In the genomic region with DNA sequence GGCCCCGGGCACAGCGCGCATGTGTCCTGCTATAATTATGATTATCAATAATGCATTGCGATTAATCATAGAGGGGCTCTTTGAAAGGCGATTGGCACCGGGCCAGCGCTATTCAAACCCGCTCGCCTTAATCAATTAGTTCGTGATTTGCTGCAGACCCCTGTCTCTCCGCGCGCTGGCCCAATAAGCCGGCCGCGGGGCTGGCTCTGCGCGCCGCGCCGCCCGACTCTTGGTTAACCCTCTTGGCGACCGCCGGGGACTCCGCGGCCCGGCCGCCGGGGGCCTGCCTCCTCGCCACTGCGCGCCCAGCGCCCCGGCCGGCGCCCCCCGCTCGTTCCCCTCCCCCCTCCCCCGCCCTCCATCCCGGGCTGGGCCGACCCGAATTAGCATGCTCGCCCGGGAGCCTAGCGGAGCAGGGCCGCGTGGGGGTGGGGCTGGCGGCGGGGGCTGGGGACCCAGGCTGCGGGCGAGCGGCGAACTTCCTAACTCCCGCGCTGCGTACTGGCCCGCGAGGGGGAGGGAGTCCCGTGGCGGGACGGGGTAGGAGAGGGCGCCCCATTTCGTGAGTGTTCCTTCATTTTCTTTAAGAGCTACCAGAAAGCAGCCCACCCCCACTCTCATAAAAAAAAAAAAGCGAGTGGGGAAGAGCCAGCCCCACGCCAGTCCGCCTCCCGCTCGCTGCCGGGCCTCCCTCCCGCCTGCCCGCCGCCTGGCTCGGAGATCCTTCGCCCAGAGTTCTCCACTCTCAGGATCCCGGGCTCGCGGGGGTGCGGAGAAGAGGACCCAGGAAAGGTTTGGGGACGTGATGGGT, we compare ENCODE assay signal across 8 mouse cellular contexts. TPM values are rescaled to one million over a fixed set of nuclear protein-coding genes. Genes with fewer than 3 reads are reported as not detected.
A peak's percentile ranks its signal among the peaks of the same experiment; 100 is the strongest.
DNase-seq lines count a peak whose midpoint lies in the region; ATAC-seq and TF ChIP-seq lines count a peak whose summit lies in the region.

No protein-coding gene starts in this region.

- TF ChIP-seq CTCF in intestine, postnatal 0 days (IDR thresholded peaks at IDR 0.05; ENCODE audit: low read depth) = no peak

- DNase-seq in ES-CJ7 (ENCODE audit: low read depth, low spot score) = peak; percentile 91
- peak; percentile 8 for DNase-seq in cerebellum, adult 9-10 months
- DNase-seq in frontal cortex, adult 2 months (ENCODE audit: extremely low spot score in 1 of 2, low spot score in 1 of 2) = peak; percentile 63 to 75
- peak; percentile 84 for DNase-seq in left cerebral cortex, postnatal 25 days (ENCODE audit: low spot score in 2 of 2)
- DNase-seq in adipocyte (ENCODE audit: low spot score) = no peak

- H3K9me3 ChIP-seq in intestine, postnatal 0 days (ENCODE audit: control insufficient read depth) = no peaks in the 10 kb centered on the region
- H3K9me3 ChIP-seq in neural tube, embryonic 12.5 days = no peaks in the 10 kb centered on the region

- H3K27ac ChIP-seq in intestine, postnatal 0 days (ENCODE audit: low read depth, low read length) = peak overlapping the region; percentile 35; the same call in 1 of the 2 replicates
- H3K27ac ChIP-seq in neural tube, embryonic 12.5 days = peak overlapping the region; percentile 98

- H3K4me1 ChIP-seq in intestine, postnatal 0 days (replicated peaks; ENCODE audit: control insufficient read depth, insufficient read depth, low read length) = 0 out of 2 replicates have a peak, but pooled peaks cover 7% of the 10 kb centered on the region
- H3K4me1 ChIP-seq in neural tube, embryonic 12.5 days = peaks cover 34% of the 10 kb centered on the region

- intact Hi-C loops in left cerebral cortex, postnatal 25 days (cut with DNase I) = loop anchor here (2.0 to 5.0 kb wide), 3 partner anchors 265 to 528 kb away; no protein-coding TSS in a partner anchor

- no peaks in the 10 kb centered on the region for H3K36me3 ChIP-seq in intestine, postnatal 0 days (ENCODE audit: control insufficient read depth, insufficient read depth)
- H3K36me3 ChIP-seq in neural tube, embryonic 12.5 days = no peaks in the 10 kb centered on the region

- peak overlapping the region; percentile 47 for H3K9ac ChIP-seq in intestine, postnatal 0 days (ENCODE audit: low read depth, low read length)
- H3K9ac ChIP-seq in neural tube, embryonic 12.5 days = peak overlapping the region; percentile 98

- H3K4me2 ChIP-seq in intestine, postnatal 0 days (replicated peaks; ENCODE audit: low read depth) = peak overlapping the region; percentile 89
- H3K4me2 ChIP-seq in neural tube, embryonic 12.5 days (replicated peaks) = peak overlapping the region; percentile 81

- under 1% methylated on average over 57 of the region's 80 CpGs for WGBS in intestine, postnatal 0 days
- WGBS in neural tube, embryonic 12.5 days = under 1% methylated on average over 79 of the region's 80 CpGs

- H3K4me3 ChIP-seq in intestine, postnatal 0 days (ENCODE audit: low read depth, low read length) = peak overlapping the region; percentile 56
- peak overlapping the region; percentile 83 for H3K4me3 ChIP-seq in neural tube, embryonic 12.5 days

- peaks cover 95% of the 10 kb centered on the region for H3K27me3 ChIP-seq in intestine, postnatal 0 days (replicated peaks; ENCODE audit: control insufficient read depth, insufficient read depth, low read length)
- 0 out of 2 replicates have a peak, but pooled peaks cover 7% of the 10 kb centered on the region for H3K27me3 ChIP-seq in neural tube, embryonic 12.5 days (replicated peaks)

- ATAC-seq in intestine, postnatal 0 days = peak; percentile 44
- ATAC-seq in neural tube, embryonic 12.5 days (ENCODE audit: low FRiP score, low read depth) = peak; percentile 73
- no peak for ATAC-seq in activated CD4-positive, CD25-positive, alpha-beta regulatory T cell, adult 4 months

RNA-seq across cellular contexts. Expression of gene Sall1, which starts 1.2 kb away (rescaled TPM):
- 45.9 and 49.4 TPM in 2 replicates for polyA plus RNA-seq in frontal cortex, adult 2 months (2012; rRNA removed)
- 0.76 and 0.78 TPM in 2 replicates for polyA plus RNA-seq in intestine, postnatal 0 days (2015; fragmentation: Nextera tagmentation; extraction: Ambion mirVana)
- 10 to 100 TPM; 11.7 to 13.0 TPM for total RNA-seq in left cerebral cortex, postnatal 25 days (2021)
- 26.0 and 26.6 TPM in 2 replicates for polyA plus RNA-seq in neural tube, embryonic 12.5 days (2016; fragmentation: Nextera tagmentation; extraction: Ambion mirVana)
- not detected for polyA plus RNA-seq in activated CD4-positive, CD25-positive, alpha-beta regulatory T cell, adult 4 months (2017; shearing (Covaris generic))

Comparison
In these comparisons a context has a peak if more than half of its experiments do, and no peak if none do; other contexts are left out.
1. RNA of gene Sall1, which starts 1.2 kb away (polyA plus RNA-seq): 45.9 to 49.4 TPM in frontal cortex, adult 2 months and 26.0 to 26.6 TPM in neural tube, embryonic 12.5 days; 0.76 to 0.78 TPM in intestine, postnatal 0 days and not detected in activated CD4-positive, CD25-positive, alpha-beta regulatory T cell, adult 4 months; every median in the first group is over 10 times any median in the second.